21 mouse cellular contexts compared by ENCODE assay signal in the genomic region with DNA sequence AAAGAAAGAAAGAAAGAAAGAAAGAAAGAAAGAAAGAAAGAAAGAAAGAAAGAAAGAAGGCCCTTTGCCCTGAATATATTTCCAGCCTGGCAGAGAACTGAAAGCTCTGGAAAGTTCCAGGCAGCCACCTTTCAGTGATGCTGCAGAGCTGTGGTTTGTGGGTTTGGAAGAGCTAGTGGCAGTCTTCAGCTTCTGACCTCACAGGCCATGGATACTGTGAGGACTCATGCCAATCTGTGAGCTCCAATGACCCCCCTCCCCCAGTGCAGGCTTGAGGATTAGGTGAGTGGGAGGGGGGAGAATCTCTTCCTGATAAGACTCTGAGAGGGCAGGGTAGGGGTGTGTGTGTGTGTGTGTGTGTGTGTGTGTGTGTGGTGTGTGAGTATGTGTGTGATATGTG.
"Had no signal": no experiment of that assay in that cellular context is flagged by ENCODE, and none has a peak within 500 bp of the region (broad histone marks: within the 10 kb centered on the region; RNA-seq: fewer than 3 reads in every experiment).

No protein-coding gene starts in this region.

- H3K9me3 ChIP-seq: limb, embryonic 12.5 days; limb, embryonic 15.5 days; liver, embryonic 12.5 days; liver, embryonic 15.5 days; lung, embryonic 15.5 days; midbrain, embryonic 15.5 days; neural tube, embryonic 12.5 days; neural tube, embryonic 15.5 days had no signal

- H3K4me3 ChIP-seq: limb, embryonic 12.5 days; limb, embryonic 15.5 days; liver, embryonic 12.5 days; liver, embryonic 15.5 days; lung, embryonic 15.5 days; midbrain, embryonic 15.5 days; neural tube, embryonic 12.5 days; neural tube, embryonic 15.5 days had no signal

- H3K27me3 ChIP-seq: limb, embryonic 12.5 days; limb, embryonic 15.5 days; liver, embryonic 12.5 days; liver, embryonic 15.5 days; lung, embryonic 15.5 days; midbrain, embryonic 15.5 days; neural tube, embryonic 12.5 days; neural tube, embryonic 15.5 days had no signal

- H3K4me1 ChIP-seq: limb, embryonic 12.5 days; limb, embryonic 15.5 days; liver, embryonic 12.5 days; liver, embryonic 15.5 days; lung, embryonic 15.5 days; midbrain, embryonic 15.5 days; neural tube, embryonic 12.5 days; neural tube, embryonic 15.5 days had no signal

- DNase-seq: kidney, adult 18-20 months; kidney, adult 9 months; kidney, postnatal 14 days; left cerebral cortex, postnatal 4 days; lung, adult 18-20 months; lung, postnatal 10 days; lung, postnatal 36 days; thymus, adult 2 months; thymus, postnatal 14 days; thymus, postnatal 4 days had no signal

- H3K4me2 ChIP-seq: limb, embryonic 12.5 days; limb, embryonic 15.5 days; liver, embryonic 12.5 days; liver, embryonic 15.5 days; lung, embryonic 15.5 days; midbrain, embryonic 11.5 days; midbrain, embryonic 15.5 days; neural tube, embryonic 12.5 days; neural tube, embryonic 15.5 days had no signal

- H3K9ac ChIP-seq: limb, embryonic 12.5 days; limb, embryonic 15.5 days; liver, embryonic 12.5 days; liver, embryonic 15.5 days; lung, embryonic 15.5 days; midbrain, embryonic 15.5 days; neural tube, embryonic 12.5 days; neural tube, embryonic 15.5 days had no signal

- H3K36me3 ChIP-seq: limb, embryonic 12.5 days; limb, embryonic 15.5 days; liver, embryonic 12.5 days; liver, embryonic 15.5 days; lung, embryonic 15.5 days; midbrain, embryonic 15.5 days; neural tube, embryonic 12.5 days; neural tube, embryonic 15.5 days had no signal

- ATAC-seq: intestine, embryonic 16.5 days; liver, embryonic 12.5 days; midbrain, embryonic 15.5 days had no signal

- H3K27ac ChIP-seq: limb, embryonic 12.5 days; limb, embryonic 15.5 days; liver, embryonic 12.5 days; liver, embryonic 15.5 days; lung, embryonic 15.5 days; midbrain, embryonic 15.5 days; neural tube, embryonic 12.5 days; neural tube, embryonic 15.5 days; stomach, postnatal 0 days had no signal
